Mouse (Mus musculus): ENCODE results near the gene Ldhb.

- TF ChIP-seq POLR2A (IDR thresholded peaks at IDR 0.05; ENCODE audit: insufficient read length, low read depth): no peak
- TF ChIP-seq MYOD1 (IDR thresholded peaks at IDR 0.05; ENCODE audit: control insufficient read depth in 1 of 3, insufficient read length in 2 of 3, low read depth in 2 of 3): no peak
- no peak for TF ChIP-seq MAX (IDR thresholded peaks at IDR 0.05; ENCODE audit: low read depth)
- no peak for TF ChIP-seq USF1 (IDR thresholded peaks at IDR 0.05; ENCODE audit: low read depth)
- no peak for TF ChIP-seq MYOG (IDR thresholded peaks at IDR 0.05; ENCODE audit: control insufficient read depth in 1 of 3, insufficient read depth in 1 of 3, insufficient read length in 2 of 3, low read depth in 2 of 3)
- TF ChIP-seq POLR2AphosphoS2 (IDR thresholded peaks at IDR 0.05; ENCODE audit: insufficient read length, low read depth): no peak
- no peak for TF ChIP-seq E2F4 (IDR thresholded peaks at IDR 0.05; ENCODE audit: insufficient read depth)
- TF ChIP-seq TCF3 (IDR thresholded peaks at IDR 0.05; ENCODE audit: insufficient read length, low read depth): no peak
- TF ChIP-seq TCF12 (IDR thresholded peaks at IDR 0.05; ENCODE audit: insufficient read depth, poor library complexity, severe bottlenecking): no peak
- TF ChIP-seq REST (IDR thresholded peaks at IDR 0.05; ENCODE audit: insufficient read depth, insufficient read length): no peak
- no peak for TF ChIP-seq SRF (IDR thresholded peaks at IDR 0.05; ENCODE audit: control insufficient read depth, insufficient read length, low read depth)
- TF ChIP-seq CEBPB (IDR thresholded peaks at IDR 0.05; ENCODE audit: insufficient read depth, poor library complexity, severe bottlenecking): no peak
Observed at GRCm38 (mm10) chr6:142503601-142504000, 4.2 kb downstream of the Ldhb start.

All from myocyte (in vitro differentiated cells).